Mouse (Mus musculus): ENCODE measurements around the gene Cacna1e. TPM values are rescaled to one million over a fixed set of nuclear protein-coding genes. Genes with fewer than 3 reads are reported as not detected.

The Cacna1e gene
- polyA plus RNA-seq, 1 experiment from 2014 or later, result 0.12 TPM

DNA sequence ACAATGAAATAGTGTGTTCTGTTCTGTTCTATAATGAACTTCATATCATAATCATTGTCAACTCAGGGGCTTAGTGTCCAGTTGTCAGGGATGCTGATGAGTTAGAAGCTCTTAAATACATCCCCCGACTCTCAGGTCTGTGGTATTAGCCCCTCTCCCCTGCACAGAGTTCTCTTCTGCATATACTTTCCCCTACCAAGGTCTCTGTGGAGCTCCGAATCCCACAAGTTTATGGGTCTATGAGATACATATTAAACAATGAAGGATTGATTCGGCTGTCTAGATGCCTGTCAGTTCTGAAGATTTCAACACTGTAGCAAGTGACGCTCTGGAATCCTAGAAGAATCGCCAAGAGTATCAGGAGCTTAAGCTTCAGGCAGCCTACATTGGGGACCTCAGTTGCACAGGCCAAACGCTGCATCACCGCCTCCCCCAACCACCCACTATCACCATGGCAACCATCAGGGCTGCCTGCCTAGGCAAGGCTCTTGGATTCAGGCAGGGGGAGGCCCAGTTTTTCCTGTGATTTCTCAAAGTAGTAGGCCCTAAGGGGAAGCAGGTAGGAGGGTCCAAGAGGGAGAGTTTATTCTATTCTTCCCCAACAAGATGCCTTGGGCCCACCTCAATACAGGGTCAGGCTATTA lies 223.0 kb downstream of the Cacna1e start:
- no peaks in the 10 kb centered on the region for H3K9me3 ChIP-seq
- H3K9ac ChIP-seq, result no peak overlapping the region
- H3K27ac ChIP-seq (replicated peaks), result no peak overlapping the region
- no peak overlapping the region for H3K4me2 ChIP-seq
- no peak overlapping the region for H3K4me3 ChIP-seq
- WGBS, result 55% methylated on average over 7 of the region's 7 CpGs
- no peaks in the 10 kb centered on the region for H3K36me3 ChIP-seq
- H3K4me1 ChIP-seq, result no peaks in the 10 kb centered on the region
- ATAC-seq (ENCODE audit: extremely low read depth, insufficient number of reproducible peaks, low FRiP score, low TSS enrichment), result no peak
- H3K27me3 ChIP-seq (replicated peaks), result no peaks in the 10 kb centered on the region

DNA sequence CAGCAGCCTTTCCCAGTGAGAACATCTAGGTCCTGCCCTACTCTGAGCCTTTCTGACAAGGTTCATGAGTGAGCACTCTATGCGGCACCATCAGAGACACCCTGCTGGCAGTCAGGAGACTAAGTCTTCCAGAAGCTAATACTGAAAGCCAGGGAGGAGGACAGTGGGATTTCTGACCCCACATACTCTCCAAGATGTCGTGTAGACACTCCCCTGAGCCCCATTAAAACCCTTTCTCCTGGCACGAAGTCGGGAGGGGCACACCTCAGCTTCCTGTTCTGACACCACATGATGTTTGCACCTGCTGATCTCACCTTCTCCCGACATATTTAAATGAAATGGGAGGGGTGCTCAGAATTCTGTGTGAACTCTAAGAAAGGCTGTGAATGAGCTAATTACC lies 226.9 kb downstream of the Cacna1e start:
- no peak overlapping the region for H3K27ac ChIP-seq (replicated peaks)
- no peaks in the 10 kb centered on the region for H3K9me3 ChIP-seq
- H3K27me3 ChIP-seq (replicated peaks), result no peaks in the 10 kb centered on the region
- H3K9ac ChIP-seq, result no peak overlapping the region
- H3K4me1 ChIP-seq, result no peaks in the 10 kb centered on the region
- H3K4me2 ChIP-seq, result no peak overlapping the region
- H3K36me3 ChIP-seq, result no peaks in the 10 kb centered on the region
- 51% methylated on average over 5 of the region's 5 CpGs for WGBS
- no peak overlapping the region for H3K4me3 ChIP-seq
- ATAC-seq (ENCODE audit: extremely low read depth, insufficient number of reproducible peaks, low FRiP score, low TSS enrichment), result no peak

- Histone ChIP-seq H3K4me1 (no peaks in the 10 kb centered on the region), H3K9ac (no peak overlapping the region), H3K27ac (replicated peaks) (no peak overlapping the region), H3K4me3 (no peak overlapping the region), H3K4me2 (no peak overlapping the region), H3K27me3 (replicated peaks) (no peaks in the 10 kb centered on the region), H3K36me3 (no peaks in the 10 kb centered on the region), H3K9me3 (no peaks in the 10 kb centered on the region)
- ATAC-seq (ENCODE audit: extremely low read depth, insufficient number of reproducible peaks, low FRiP score, low TSS enrichment), result no peak
- 55% methylated on average over 2 of the region's 2 CpGs for WGBS
Measured at GRCm38 (mm10) chr1:154653951-154654350, 230.3 kb downstream of the Cacna1e start.

- Histone ChIP-seq H3K4me2 (no peak overlapping the region), H3K4me3 (no peak overlapping the region), H3K36me3 (no peaks in the 10 kb centered on the region), H3K4me1 (no peaks in the 10 kb centered on the region), H3K27me3 (replicated peaks) (no peaks in the 10 kb centered on the region), H3K9ac (no peak overlapping the region), H3K9me3 (no peaks in the 10 kb centered on the region), H3K27ac (replicated peaks) (no peak overlapping the region)
- 81% methylated on average over 6 of the region's 6 CpGs for WGBS
- no peak for ATAC-seq (ENCODE audit: extremely low read depth, insufficient number of reproducible peaks, low FRiP score, low TSS enrichment)
Measured at GRCm38 (mm10) chr1:154646156-154646950, 237.9 kb downstream of the Cacna1e start.

DNA sequence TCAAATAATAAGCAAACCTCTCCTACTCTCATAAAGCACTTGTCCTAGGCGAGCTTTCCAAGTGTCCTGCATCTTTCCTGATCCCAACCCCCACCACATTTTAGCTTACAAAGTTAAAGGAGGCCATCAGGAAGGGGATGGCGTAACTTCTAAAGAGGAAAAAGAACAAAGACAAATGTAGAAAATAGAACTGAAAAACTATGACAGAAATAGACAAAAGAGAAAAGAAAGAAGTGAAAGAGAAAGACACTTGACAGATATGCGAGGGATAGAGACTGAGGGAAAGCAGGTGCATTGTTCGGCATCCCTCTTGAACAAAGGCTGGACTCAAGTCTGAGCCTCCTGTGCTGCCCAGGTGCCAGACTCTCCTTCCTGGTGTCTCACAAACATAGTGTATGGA lies 246.5 kb downstream of the Cacna1e start:
- no peaks in the 10 kb centered on the region for H3K4me1 ChIP-seq
- no peak overlapping the region for H3K9ac ChIP-seq
- 70% methylated on average over 4 of the region's 4 CpGs for WGBS
- H3K4me2 ChIP-seq, result no peak overlapping the region
- no peak overlapping the region for H3K4me3 ChIP-seq
- no peaks in the 10 kb centered on the region for H3K27me3 ChIP-seq (replicated peaks)
- no peaks in the 10 kb centered on the region for H3K9me3 ChIP-seq
- H3K36me3 ChIP-seq, result no peaks in the 10 kb centered on the region
- H3K27ac ChIP-seq (replicated peaks), result no peak overlapping the region
- no peak for ATAC-seq (ENCODE audit: extremely low read depth, insufficient number of reproducible peaks, low FRiP score, low TSS enrichment)

- WGBS, result 83% methylated on average over 9 of the region's 9 CpGs
- Histone ChIP-seq H3K4me1 (no peaks in the 10 kb centered on the region), H3K27me3 (replicated peaks) (no peaks in the 10 kb centered on the region)
Measured at GRCm38 (mm10) chr1:154635766-154636165, 248.5 kb downstream of the Cacna1e start.

GRCm38 (mm10) chr1:154632886-154633285 lies 251.4 kb downstream of the Cacna1e start:
- H3K9me3 ChIP-seq, result no peaks in the 10 kb centered on the region
- H3K4me1 ChIP-seq, result no peaks in the 10 kb centered on the region
- no peak overlapping the region for H3K4me2 ChIP-seq
- no peak overlapping the region for H3K9ac ChIP-seq
- H3K36me3 ChIP-seq, result no peaks in the 10 kb centered on the region
- no peak overlapping the region for H3K27ac ChIP-seq (replicated peaks)
- WGBS, result 66% methylated on average over 2 of the region's 2 CpGs
- H3K27me3 ChIP-seq (replicated peaks), result no peaks in the 10 kb centered on the region
- no peak for ATAC-seq (ENCODE audit: extremely low read depth, insufficient number of reproducible peaks, low FRiP score, low TSS enrichment)
- H3K4me3 ChIP-seq, result no peak overlapping the region

More at GRCm38 (mm10) chr1:154635766-154636165, 248.5 kb downstream of the Cacna1e start:
- Histone ChIP-seq H3K9me3 (no peaks in the 10 kb centered on the region), H3K27ac (replicated peaks) (no peak overlapping the region), H3K9ac (no peak overlapping the region), H3K36me3 (no peaks in the 10 kb centered on the region), H3K4me3 (no peak overlapping the region), H3K4me2 (no peak overlapping the region)
- no peak for ATAC-seq (ENCODE audit: extremely low read depth, insufficient number of reproducible peaks, low FRiP score, low TSS enrichment)

GRCm38 (mm10) chr1:154622666-154623653 lies 261.3 kb downstream of the Cacna1e start:
- Histone ChIP-seq H3K4me3 (no peak overlapping the region), H3K4me2 (no peak overlapping the region), H3K9ac (no peak overlapping the region), H3K27me3 (replicated peaks) (no peaks in the 10 kb centered on the region), H3K4me1 (no peaks in the 10 kb centered on the region), H3K36me3 (no peaks in the 10 kb centered on the region), H3K27ac (replicated peaks) (no peak overlapping the region), H3K9me3 (no peaks in the 10 kb centered on the region)
- no peak for ATAC-seq (ENCODE audit: extremely low read depth, insufficient number of reproducible peaks, low FRiP score, low TSS enrichment)
- WGBS, result 76% methylated on average over 16 of the region's 16 CpGs

- no peak overlapping the region for H3K4me2 ChIP-seq
- H3K36me3 ChIP-seq, result no peaks in the 10 kb centered on the region
- ATAC-seq (ENCODE audit: extremely low read depth, insufficient number of reproducible peaks, low FRiP score, low TSS enrichment), result no peak
- 41% methylated on average over 7 of the region's 7 CpGs for WGBS
- no peaks in the 10 kb centered on the region for H3K27me3 ChIP-seq (replicated peaks)
- H3K9me3 ChIP-seq, result no peaks in the 10 kb centered on the region
- no peaks in the 10 kb centered on the region for H3K4me1 ChIP-seq
- no peak overlapping the region for H3K4me3 ChIP-seq
- no peak overlapping the region for H3K9ac ChIP-seq
- no peak overlapping the region for H3K27ac ChIP-seq (replicated peaks)
Measured at GRCm38 (mm10) chr1:154617743-154618455, 266.4 kb downstream of the Cacna1e start.

- H3K9me3 ChIP-seq, result no peaks in the 10 kb centered on the region
- ATAC-seq (ENCODE audit: extremely low read depth, insufficient number of reproducible peaks, low FRiP score, low TSS enrichment), result no peak
- no peaks in the 10 kb centered on the region for H3K36me3 ChIP-seq
- no peak overlapping the region for H3K27ac ChIP-seq (replicated peaks)
- no peak overlapping the region for H3K4me3 ChIP-seq
- no peaks in the 10 kb centered on the region for H3K27me3 ChIP-seq (replicated peaks)
- WGBS, result 75% methylated on average over 7 of the region's 7 CpGs
- H3K9ac ChIP-seq, result no peak overlapping the region
- no peak overlapping the region for H3K4me2 ChIP-seq
- H3K4me1 ChIP-seq, result no peaks in the 10 kb centered on the region
Measured at GRCm38 (mm10) chr1:154615759-154616158, 268.5 kb downstream of the Cacna1e start.

DNA sequence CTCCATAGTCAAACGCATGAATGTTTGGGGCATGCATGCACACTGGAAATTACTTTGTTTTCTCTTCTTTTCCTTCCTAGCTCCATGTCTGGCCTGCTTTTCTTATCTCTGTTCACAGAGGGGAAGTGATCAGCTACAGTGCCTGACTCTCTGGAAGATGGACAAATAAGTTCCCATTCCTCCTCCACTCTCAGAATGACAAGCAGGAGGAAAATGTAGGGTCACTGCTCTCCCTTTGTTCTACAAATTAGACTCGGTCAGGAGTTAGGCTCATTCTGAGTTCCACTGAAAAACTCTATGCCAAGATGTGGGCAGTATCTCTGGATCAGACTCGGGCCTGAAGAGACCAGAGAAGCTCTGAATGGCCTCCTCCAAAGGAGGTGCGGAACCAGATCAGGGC lies 275.8 kb downstream of the Cacna1e start:
- H3K4me2 ChIP-seq, result no peak overlapping the region
- no peak for ATAC-seq (ENCODE audit: extremely low read depth, insufficient number of reproducible peaks, low FRiP score, low TSS enrichment)
- H3K27me3 ChIP-seq (replicated peaks), result no peaks in the 10 kb centered on the region
- H3K9me3 ChIP-seq, result no peaks in the 10 kb centered on the region
- no peaks in the 10 kb centered on the region for H3K36me3 ChIP-seq
- H3K4me1 ChIP-seq, result no peaks in the 10 kb centered on the region
- H3K9ac ChIP-seq, result no peak overlapping the region
- WGBS, result 59% methylated on average over 4 of the region's 4 CpGs
- H3K27ac ChIP-seq (replicated peaks), result no peak overlapping the region
- H3K4me3 ChIP-seq, result no peak overlapping the region

Data from heart, embryonic 13.5 days (tissue).